Mouse (Mus musculus): ENCODE results near the gene Sema6d. TPM values are rescaled to one million over a fixed set of nuclear protein-coding genes. Genes with fewer than 3 reads are reported as not detected.

Gene Sema6d
- total and polyA plus RNA-seq, 2 experiments from 2014 or later: 22.6 to 64.8 TPM

DNA sequence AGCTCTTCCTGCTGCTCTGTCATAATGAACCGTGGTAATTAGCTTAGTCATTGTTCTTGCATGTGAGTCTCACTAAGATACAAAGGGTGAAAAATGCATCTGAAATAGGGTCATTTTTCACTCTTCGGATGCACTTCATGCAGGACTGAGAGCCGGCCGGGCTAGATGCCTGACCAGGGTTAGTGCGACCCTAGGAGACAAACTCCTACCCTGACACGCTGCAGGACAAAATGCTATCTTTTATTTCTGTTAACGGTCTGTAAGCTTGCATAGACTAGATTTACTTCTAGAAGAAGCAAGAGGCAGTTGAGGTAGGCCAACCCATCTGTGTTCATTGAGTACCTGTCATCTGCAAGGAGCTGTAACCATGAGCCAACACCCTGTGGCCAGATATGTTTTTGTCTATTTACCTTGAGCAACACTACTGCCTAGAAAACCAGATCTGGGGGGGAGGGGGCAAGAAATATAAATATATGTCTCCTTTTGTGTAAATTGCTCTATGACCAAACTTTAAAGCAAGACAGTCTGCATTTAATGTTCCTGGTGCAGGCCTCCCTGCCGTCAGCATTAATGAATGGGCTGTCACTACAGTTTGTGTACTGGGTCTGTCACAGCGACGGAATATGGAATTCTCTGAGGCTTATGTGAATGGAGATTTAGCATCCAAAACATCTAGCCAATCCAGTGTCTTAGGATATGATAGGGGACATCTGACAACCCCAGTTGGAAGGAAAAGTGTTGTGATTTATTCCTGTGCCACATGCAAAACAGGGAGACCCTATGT, 523.1 kb downstream of the Sema6d start:
- H3K36me3 ChIP-seq (ENCODE audit: insufficient read depth, low read length): no peaks in the 10 kb centered on the region
- DNase-seq (ENCODE audit: low spot score) (no peak), ATAC-seq (ENCODE audit: low FRiP score) (no peak)
- WGBS: 37% methylated on average over 10 of the region's 10 CpGs
- no peak for TF ChIP-seq CTCF (IDR thresholded peaks at IDR 0.05)
- no peaks in the 10 kb centered on the region for H3K27me3 ChIP-seq (ENCODE audit: insufficient read depth, low read length)
- peak overlapping the region; percentile 93 for H3K4me2 ChIP-seq (ENCODE audit: low read depth, low read length, poor library complexity, severe bottlenecking)
- peak overlapping the region; percentile 65 for H3K4me3 ChIP-seq (ENCODE audit: low read depth, low read length)
- H3K9ac ChIP-seq (replicated peaks; ENCODE audit: low read length, poor library complexity, severe bottlenecking): no peak overlapping the region
- no peaks in the 10 kb centered on the region for H3K9me3 ChIP-seq (ENCODE audit: low read length)
- no peak overlapping the region for H3K27ac ChIP-seq (ENCODE audit: low read depth, low read length)
- peaks cover 3% of the 10 kb centered on the region; the same call in 1 of the 2 replicates for H3K4me1 ChIP-seq (ENCODE audit: insufficient read depth, low read length)

- H3K4me1 ChIP-seq (ENCODE audit: insufficient read depth, low read length): peaks cover 3% of the 10 kb centered on the region; the same call in 1 of the 2 replicates
- no peaks in the 10 kb centered on the region for H3K9me3 ChIP-seq (ENCODE audit: low read length)
- H3K4me2 ChIP-seq (ENCODE audit: low read depth, low read length, poor library complexity, severe bottlenecking): peak overlapping the region; percentile 93
- TF ChIP-seq CTCF (IDR thresholded peaks at IDR 0.05): no peak
- H3K9ac ChIP-seq (replicated peaks; ENCODE audit: low read length, poor library complexity, severe bottlenecking): no peak overlapping the region
- DNase-seq (ENCODE audit: low spot score) (peak; percentile 57), ATAC-seq (ENCODE audit: low FRiP score) (no peak)
- H3K36me3 ChIP-seq (ENCODE audit: insufficient read depth, low read length): no peaks in the 10 kb centered on the region
- no peak overlapping the region for H3K4me3 ChIP-seq (ENCODE audit: low read depth, low read length)
- 62% methylated on average over 3 of the region's 3 CpGs for WGBS
- no peaks in the 10 kb centered on the region for H3K27me3 ChIP-seq (ENCODE audit: insufficient read depth, low read length)
- no peak overlapping the region for H3K27ac ChIP-seq (ENCODE audit: low read depth, low read length)
Observed at GRCm38 (mm10) chr2:124613671-124614210, 524.0 kb downstream of the Sema6d start.

DNA sequence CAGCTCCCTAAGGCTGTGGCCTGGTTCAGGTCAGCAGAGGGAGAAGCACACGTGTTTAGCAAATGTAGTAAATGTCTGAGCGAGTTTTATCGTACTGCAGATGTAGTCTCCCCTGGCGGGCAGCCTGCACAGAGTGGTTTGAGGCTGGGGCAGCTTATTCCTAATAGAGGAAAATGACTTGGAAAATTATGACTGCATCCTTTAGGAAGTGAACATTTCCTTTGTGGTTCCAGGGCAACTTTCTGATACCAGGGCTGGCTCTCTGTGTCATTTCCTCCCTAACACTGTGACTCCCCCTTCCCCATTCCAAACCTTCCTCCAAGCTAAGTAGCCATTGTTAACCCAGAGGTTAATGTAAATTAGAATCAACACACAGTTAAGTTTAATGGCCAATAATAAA, 527.0 kb downstream of the Sema6d start:
- WGBS: 78% methylated on average over 4 of the region's 4 CpGs

DNA sequence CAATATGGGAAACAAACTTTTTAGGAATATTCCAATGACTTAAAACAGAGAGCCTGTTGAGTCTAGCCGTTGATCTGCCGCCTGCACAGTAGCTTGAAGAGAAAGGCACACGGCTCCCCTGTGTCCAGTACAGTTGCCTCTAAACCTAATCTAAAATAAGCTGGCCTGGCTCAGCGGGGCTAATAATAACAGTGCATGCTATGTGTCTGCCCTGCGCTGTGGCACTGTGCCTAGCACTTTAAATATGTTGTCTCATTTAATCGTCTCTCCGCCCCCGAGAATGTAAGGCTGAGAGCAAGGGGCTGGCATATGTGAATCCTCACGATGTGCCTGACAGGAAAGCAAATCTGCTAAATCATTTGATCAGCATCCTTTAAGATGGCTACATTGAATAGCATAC, 527.7 kb downstream of the Sema6d start:
- Histone ChIP-seq H3K27me3 (ENCODE audit: insufficient read depth, low read length) (no peaks in the 10 kb centered on the region), H3K9ac (replicated peaks; ENCODE audit: low read length, poor library complexity, severe bottlenecking) (no peak overlapping the region), H3K27ac (ENCODE audit: low read depth, low read length) (no peak overlapping the region), H3K4me2 (ENCODE audit: low read depth, low read length, poor library complexity, severe bottlenecking) (no peak overlapping the region; the same call in 1 of the 2 replicates), H3K36me3 (ENCODE audit: insufficient read depth, low read length) (no peaks in the 10 kb centered on the region), H3K4me1 (ENCODE audit: insufficient read depth, low read length) (no peaks in the 10 kb centered on the region; the same call in 1 of the 2 replicates), H3K4me3 (ENCODE audit: low read depth, low read length) (no peak overlapping the region), H3K9me3 (ENCODE audit: low read length) (no peaks in the 10 kb centered on the region)
- TF ChIP-seq CTCF (IDR thresholded peaks at IDR 0.05): no peak
- 69% methylated on average over 9 of the region's 9 CpGs for WGBS
- ATAC-seq (ENCODE audit: low FRiP score) (no peak), DNase-seq (ENCODE audit: low spot score) (no peak)

More for the DNA sequence above, 527.0 kb downstream of the Sema6d start:
- Histone ChIP-seq H3K36me3 (ENCODE audit: insufficient read depth, low read length) (no peaks in the 10 kb centered on the region), H3K27me3 (ENCODE audit: insufficient read depth, low read length) (no peaks in the 10 kb centered on the region), H3K9ac (replicated peaks; ENCODE audit: low read length, poor library complexity, severe bottlenecking) (no peak overlapping the region), H3K9me3 (ENCODE audit: low read length) (no peaks in the 10 kb centered on the region), H3K4me2 (ENCODE audit: low read depth, low read length, poor library complexity, severe bottlenecking) (no peak overlapping the region), H3K4me1 (ENCODE audit: insufficient read depth, low read length) (peaks cover 3% of the 10 kb centered on the region; the same call in 1 of the 2 replicates), H3K4me3 (ENCODE audit: low read depth, low read length) (no peak overlapping the region), H3K27ac (ENCODE audit: low read depth, low read length) (no peak overlapping the region)
- TF ChIP-seq CTCF (IDR thresholded peaks at IDR 0.05): no peak
- ATAC-seq (ENCODE audit: low FRiP score) (no peak), DNase-seq (ENCODE audit: low spot score) (no peak)

DNA sequence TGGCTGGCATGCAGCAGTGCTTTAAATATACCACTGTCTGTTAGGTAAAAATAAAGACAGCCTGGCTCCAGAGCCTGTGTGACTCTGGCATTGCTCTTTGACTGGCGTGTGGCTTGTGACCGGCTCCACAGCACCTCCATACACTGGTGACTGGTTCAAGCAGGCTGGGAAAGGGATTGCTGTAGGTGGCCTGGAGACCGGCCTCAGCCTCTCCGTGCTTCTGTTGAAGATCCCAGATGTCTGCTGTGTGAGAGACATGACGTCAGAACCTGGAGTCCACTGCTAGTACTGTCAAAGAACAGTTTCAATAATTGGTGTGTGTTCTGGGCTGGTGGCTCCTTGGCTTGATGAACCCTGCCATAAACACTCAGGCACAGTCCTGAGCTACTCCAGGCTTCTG, 528.3 kb downstream of the Sema6d start:
- no peak for DNase-seq (ENCODE audit: low spot score)
- WGBS: 79% methylated on average over 5 of the region's 5 CpGs
- no peak for ATAC-seq (ENCODE audit: low FRiP score)
- Histone ChIP-seq H3K4me2 (ENCODE audit: low read depth, low read length, poor library complexity, severe bottlenecking) (no peak overlapping the region), H3K27me3 (ENCODE audit: insufficient read depth, low read length) (no peaks in the 10 kb centered on the region), H3K36me3 (ENCODE audit: insufficient read depth, low read length) (no peaks in the 10 kb centered on the region), H3K4me3 (ENCODE audit: low read depth, low read length) (no peak overlapping the region), H3K9ac (replicated peaks; ENCODE audit: low read length, poor library complexity, severe bottlenecking) (no peak overlapping the region), H3K9me3 (ENCODE audit: low read length) (no peaks in the 10 kb centered on the region), H3K27ac (ENCODE audit: low read depth, low read length) (no peak overlapping the region), H3K4me1 (ENCODE audit: insufficient read depth, low read length) (no peaks in the 10 kb centered on the region)
- TF ChIP-seq CTCF (IDR thresholded peaks at IDR 0.05): no peak

DNA sequence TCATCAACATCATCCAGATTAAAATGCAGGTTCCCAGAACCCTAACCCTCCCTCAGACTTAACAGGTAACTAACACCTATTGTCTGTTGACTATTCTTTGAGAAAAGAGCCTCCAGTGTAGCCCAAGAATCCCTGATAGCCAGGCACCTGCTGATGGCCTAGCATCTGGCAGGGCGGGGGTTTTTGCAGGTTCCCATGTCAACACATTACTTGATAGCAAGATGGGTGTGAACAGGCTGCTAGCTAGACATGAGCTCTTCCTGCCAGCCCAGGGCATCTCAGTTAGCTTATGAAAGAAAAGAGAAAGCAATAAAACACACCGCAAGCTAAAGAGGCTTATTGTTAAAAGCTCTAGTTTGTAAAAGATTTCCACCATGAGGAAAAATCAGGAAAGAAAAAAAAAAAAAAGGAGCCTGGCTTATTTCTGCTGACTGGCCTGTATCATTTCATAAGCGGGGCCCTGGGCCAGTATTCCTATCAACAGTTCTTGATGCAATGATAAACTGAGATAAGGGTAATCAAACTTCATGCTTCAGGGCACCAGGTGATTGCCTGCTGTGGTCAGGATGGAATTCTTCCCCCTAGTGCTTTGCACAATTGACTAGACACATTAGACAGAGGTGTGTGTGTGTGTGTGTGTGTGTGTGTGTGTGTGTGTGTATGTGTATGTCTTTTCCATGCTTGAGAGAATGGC, 528.9 kb downstream of the Sema6d start:
- ATAC-seq (ENCODE audit: low FRiP score): no peak
- no peaks in the 10 kb centered on the region for H3K9me3 ChIP-seq (ENCODE audit: low read length)
- 79% methylated on average over 3 of the region's 3 CpGs for WGBS
- H3K9ac ChIP-seq (replicated peaks; ENCODE audit: low read length, poor library complexity, severe bottlenecking): no peak overlapping the region
- no peak for DNase-seq (ENCODE audit: low spot score)
- H3K27me3 ChIP-seq (ENCODE audit: insufficient read depth, low read length): no peaks in the 10 kb centered on the region
- TF ChIP-seq CTCF (IDR thresholded peaks at IDR 0.05): no peak
- H3K27ac ChIP-seq (ENCODE audit: low read depth, low read length): no peak overlapping the region
- H3K36me3 ChIP-seq (ENCODE audit: insufficient read depth, low read length): no peaks in the 10 kb centered on the region
- H3K4me1 ChIP-seq (ENCODE audit: insufficient read depth, low read length): no peaks in the 10 kb centered on the region
- H3K4me3 ChIP-seq (ENCODE audit: low read depth, low read length): no peak overlapping the region
- H3K4me2 ChIP-seq (ENCODE audit: low read depth, low read length, poor library complexity, severe bottlenecking): no peak overlapping the region

All from midbrain, postnatal 0 days (tissue).